Mouse (Mus musculus) right cerebral cortex, adult 18-20 months (tissue): Measurements from ENCODE around the gene Denr.

ENCODE experiments used
- DNase-seq: peaks from one replicate; pipeline ENCODE4 v3.0.0; 2022; ENCODE audit warnings: mixed read lengths

Denr gene

GRCm38 (mm10) chr5:123914852-123915251, 7.9 kb downstream of the Denr start:
- no peak for DNase-seq

- DNase-seq = no peak
These were observed 15.1 kb downstream of the Denr start for GRCm38 (mm10) chr5:123922112-123922511.

GRCm38 (mm10) chr5:123927118-123927517, 20.1 kb downstream of the Denr start, which contains the start of gene Gm43518:
Gm43518 (plus strand) TSS chr5:123927418.
- no peak for DNase-seq

GRCm38 (mm10) chr5:123930508-123930989, 23.6 kb downstream of the Denr start, which contains the start of gene Ccdc62:
Ccdc62 (plus strand) TSS chr5:123930679.
- peak; percentile 94 for DNase-seq

DNA sequence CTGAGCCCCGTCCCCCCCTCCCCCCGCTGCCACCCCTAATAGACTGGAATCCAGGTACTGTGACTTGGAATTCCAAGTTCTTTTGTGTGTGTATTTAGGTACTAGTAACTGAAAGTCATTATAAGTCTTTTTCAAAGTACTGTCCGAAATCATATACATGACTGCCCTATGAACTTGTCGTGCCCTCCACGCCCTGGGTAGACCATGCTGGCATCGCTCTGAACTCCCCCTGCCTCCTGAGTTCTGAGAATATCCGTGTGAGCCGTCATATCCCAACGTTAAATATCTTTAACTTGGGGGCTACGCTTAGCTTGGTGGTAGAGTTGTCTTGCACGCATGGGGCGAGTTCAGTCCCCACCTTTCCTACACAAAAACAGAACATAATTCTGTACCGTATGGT, 24.2 kb downstream of the Denr start:
- no peak for DNase-seq

- DNase-seq = no peak
These were observed 26.0 kb downstream of the Denr start for GRCm38 (mm10) chr5:123932927-123933326.

- DNase-seq = no peak
These were observed 26.6 kb downstream of the Denr start for GRCm38 (mm10) chr5:123933556-123933955.

GRCm38 (mm10) chr5:123933957-123934591, 27.1 kb downstream of the Denr start:
- DNase-seq = no peak

- peak; percentile 28 for DNase-seq
These were observed 29.0 kb downstream of the Denr start for GRCm38 (mm10) chr5:123935931-123936330.

- no peak for DNase-seq
These were observed 31.5 kb downstream of the Denr start for GRCm38 (mm10) chr5:123938479-123938878.

DNA sequence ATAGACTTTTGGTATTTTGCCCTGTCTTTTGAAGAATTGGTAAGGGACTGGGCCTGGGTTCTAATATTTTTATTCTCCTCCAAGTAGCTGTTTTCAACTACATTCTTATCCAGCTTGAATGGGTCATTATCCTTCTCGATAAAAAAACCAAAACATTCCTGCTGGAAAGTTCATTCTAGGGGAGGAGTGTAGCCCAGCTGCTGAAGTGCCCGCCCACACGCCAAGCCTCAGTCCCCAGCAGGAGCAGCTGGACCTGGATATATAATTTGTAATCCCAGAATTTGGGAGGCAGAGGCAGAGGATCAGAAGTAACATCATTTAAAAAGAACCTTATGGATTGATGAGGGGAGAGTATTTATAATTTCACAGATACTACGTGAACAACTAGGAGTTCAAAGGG, 39.6 kb downstream of the Denr start:
- no peak for DNase-seq

DNA sequence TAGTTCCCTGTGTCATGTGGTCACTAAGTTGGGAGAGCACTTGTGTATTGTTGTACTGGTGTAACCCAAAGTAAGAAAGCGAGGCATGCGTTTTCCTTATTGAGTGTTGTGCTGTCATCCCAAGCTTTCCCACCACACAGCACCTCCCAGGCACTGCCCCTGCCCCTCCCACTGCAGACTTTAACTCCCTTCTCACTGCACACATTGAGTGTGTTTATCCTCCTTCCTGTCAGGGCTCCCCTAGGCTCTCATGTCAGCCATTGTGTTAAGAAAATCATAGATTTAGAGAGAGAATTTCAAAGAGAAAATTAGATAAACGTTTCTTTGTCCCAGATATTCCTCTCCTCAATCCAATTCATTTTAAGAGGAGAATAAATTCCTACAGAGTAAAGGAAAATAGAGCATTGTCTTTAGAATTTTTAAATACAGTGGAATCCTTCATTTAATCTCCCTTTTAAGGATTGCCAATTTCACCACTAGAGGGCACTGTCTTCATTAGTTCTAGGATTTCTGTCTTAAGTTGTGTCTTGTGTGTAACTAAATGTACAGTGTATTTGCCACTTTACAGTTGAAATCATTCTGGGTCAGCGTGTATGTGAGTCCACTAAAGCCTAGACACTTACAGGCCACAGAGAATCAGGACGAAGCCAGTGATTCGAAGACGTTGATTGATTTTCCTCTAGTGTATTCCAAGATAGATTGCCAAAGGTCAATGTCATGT, 40.2 kb downstream of the Denr start:
- DNase-seq = no peak

- DNase-seq = peak; percentile 76
These were observed 45.5 kb downstream of the Denr start for GRCm38 (mm10) chr5:123952365-123953045.

- no peak for DNase-seq
These were observed 50.2 kb downstream of the Denr start for GRCm38 (mm10) chr5:123957213-123957612.

GRCm38 (mm10) chr5:123959018-123959417, 52.0 kb downstream of the Denr start:
- DNase-seq = no peak

DNA sequence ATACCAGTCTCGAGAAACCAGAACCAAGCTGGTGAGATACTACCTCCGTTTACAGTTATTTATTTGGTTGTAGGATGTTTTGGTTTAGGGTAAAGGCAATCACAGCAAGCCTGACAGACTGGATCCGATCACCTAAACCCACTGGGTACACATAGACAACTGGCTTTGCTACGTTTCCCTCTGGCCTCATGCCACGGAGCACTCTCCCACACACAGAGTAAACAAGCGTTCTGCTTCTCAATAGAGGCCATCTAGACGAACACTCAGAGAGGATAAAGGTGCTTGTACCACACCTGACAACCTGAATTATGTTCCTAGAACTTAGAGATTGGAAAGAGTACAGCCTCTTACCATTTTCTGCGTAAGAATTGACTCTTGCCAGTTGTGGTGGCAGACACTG, 53.2 kb downstream of the Denr start:
- DNase-seq = no peak

DNA sequence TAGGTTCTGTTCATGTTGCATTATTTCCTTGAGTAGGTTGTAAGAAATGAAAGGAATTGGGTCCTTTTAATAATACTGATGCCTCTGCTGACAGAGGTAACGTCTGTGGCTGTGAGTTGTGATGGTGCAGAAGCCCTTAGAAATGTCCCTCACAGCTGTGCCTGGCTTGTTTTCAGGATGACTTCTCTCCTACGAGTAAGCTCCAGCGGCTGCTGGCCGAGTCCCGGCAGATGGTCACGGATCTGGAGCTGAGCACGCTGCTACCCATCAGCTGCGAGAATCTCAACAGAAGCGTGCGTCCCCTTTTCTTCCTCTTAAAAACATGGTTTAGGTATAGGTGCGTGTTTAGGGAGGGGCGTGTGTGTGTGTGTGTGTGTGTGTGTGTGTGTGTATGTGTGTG, 54.1 kb downstream of the Denr start:
- no peak for DNase-seq

GRCm38 (mm10) chr5:123964208-123964607, 57.2 kb downstream of the Denr start:
- no peak for DNase-seq

- DNase-seq = no peak
These were observed 59.8 kb downstream of the Denr start for GRCm38 (mm10) chr5:123966759-123967158.

DNA sequence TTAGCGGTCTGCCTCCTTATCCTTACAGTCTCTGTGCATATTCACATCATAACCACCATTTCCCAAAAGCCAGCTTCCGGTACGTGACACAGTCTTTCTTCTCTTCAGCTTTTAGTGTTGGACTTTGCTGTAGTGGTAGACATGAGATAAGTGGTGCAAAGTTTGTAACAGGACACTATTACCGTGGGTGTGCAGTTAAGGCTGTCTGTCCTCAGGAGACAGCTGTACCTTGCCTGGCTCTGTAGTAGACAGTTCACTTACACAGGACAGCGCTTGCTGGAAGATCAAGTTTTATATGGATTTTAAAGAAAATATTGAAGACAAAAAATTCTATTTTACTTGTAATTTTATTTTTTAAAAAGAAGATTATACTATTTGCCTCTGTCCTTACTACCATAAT, 61.5 kb downstream of the Denr start:
- DNase-seq = no peak

DNA sequence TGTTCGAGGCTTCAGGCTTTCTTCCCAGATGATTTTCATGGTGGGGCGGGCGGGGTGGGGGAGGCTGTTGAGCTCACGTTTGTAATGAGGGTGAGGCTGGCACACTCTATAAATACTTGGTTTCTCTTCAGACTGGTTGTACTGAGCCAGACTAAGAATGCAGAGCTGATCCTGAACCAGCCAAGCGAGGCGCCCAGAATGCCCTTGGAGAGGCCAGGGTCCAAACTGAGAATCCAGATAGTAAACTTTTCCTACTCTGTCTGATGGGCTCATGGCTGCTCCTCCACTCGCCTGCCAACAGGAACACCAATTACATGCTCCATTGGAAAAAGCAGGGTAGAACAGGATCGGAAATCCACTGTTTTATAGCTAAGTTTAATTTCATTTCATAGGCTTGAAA, 62.2 kb downstream of the Denr start:
- DNase-seq = no peak

- DNase-seq = no peak
These were observed 63.6 kb downstream of the Denr start for GRCm38 (mm10) chr5:123970576-123970975.

DNA sequence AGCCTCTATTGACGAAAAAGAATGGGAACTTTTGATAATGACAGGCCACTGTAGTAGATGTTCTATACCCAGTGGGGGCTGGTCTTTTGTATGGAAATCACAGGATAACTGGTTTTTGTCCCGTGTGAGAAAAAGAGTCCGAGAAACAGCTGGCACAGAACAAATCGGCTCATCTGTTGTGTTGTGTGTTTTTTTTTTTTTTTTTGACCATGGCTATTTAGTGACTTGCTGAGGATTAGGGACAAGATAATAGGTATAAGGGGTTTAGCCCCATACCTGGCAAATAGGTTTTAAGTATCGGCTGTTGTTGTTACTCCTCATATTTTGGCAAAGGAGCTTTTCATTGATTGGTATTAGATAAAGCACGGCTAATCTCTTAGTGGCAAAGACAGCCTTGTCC, 65.5 kb downstream of the Denr start:
- DNase-seq = no peak
